Comparison of ENCODE assay signal across 28 mouse cellular contexts in genomic region chr2:84823237-84823636, GRCm38 (mm10). TPM values are rescaled to one million over a fixed set of nuclear protein-coding genes. Genes with fewer than 3 reads are reported as not detected.
A peak's percentile ranks its signal among the peaks of the same experiment; 100 is the strongest.
DNase-seq lines count a peak whose midpoint lies in the region; ATAC-seq lines count a peak whose summit lies in the region.
"Had no signal": no experiment of that assay in that cellular context is flagged by ENCODE, and none has a peak within 500 bp of the region (broad histone marks: within the 10 kb centered on the region; RNA-seq: fewer than 3 reads in every experiment).

No protein-coding gene starts in this region.

- no peak overlapping the region for H3K9ac ChIP-seq in heart, embryonic 11.5 days (ENCODE audit: low read depth, low read length)
- H3K9ac ChIP-seq in limb, embryonic 11.5 days (ENCODE audit: low read length): no peak overlapping the region
- no peak overlapping the region for H3K9ac ChIP-seq in forebrain, embryonic 16.5 days (replicated peaks; ENCODE audit: low read depth, low read length)
- H3K9ac ChIP-seq: embryonic facial prominence, embryonic 13.5 days; forebrain, embryonic 15.5 days; heart, embryonic 15.5 days; limb, embryonic 12.5 days; liver, embryonic 13.5 days; lung, embryonic 15.5 days; neural tube, embryonic 15.5 days had no signal

- peaks cover 13% of the 10 kb centered on the region for H3K4me1 ChIP-seq in heart, embryonic 11.5 days (ENCODE audit: control insufficient read depth, insufficient read depth, low read length)
- peaks cover 5% of the 10 kb centered on the region; the same call in 1 of the 2 replicates for H3K4me1 ChIP-seq in limb, embryonic 11.5 days (ENCODE audit: control insufficient read depth, insufficient read depth, low read length)
- H3K4me1 ChIP-seq in forebrain, embryonic 16.5 days (replicated peaks; ENCODE audit: control insufficient read depth, insufficient read depth, low read length): peaks cover 8% of the 10 kb centered on the region

- H3K4me2 ChIP-seq in heart, embryonic 11.5 days: no peak overlapping the region
- H3K4me2 ChIP-seq in limb, embryonic 11.5 days (ENCODE audit: low read depth, severe bottlenecking): no peak overlapping the region
- no peak overlapping the region for H3K4me2 ChIP-seq in forebrain, embryonic 16.5 days (ENCODE audit: low read length)
- H3K4me2 ChIP-seq: embryonic facial prominence, embryonic 13.5 days; forebrain, embryonic 15.5 days; heart, embryonic 15.5 days; limb, embryonic 12.5 days; liver, embryonic 13.5 days; lung, embryonic 15.5 days; neural tube, embryonic 15.5 days had no signal

- H3K27me3 ChIP-seq in heart, embryonic 11.5 days (ENCODE audit: control insufficient read depth, insufficient read depth, low read length): no peaks in the 10 kb centered on the region
- no peaks in the 10 kb centered on the region for H3K27me3 ChIP-seq in limb, embryonic 11.5 days (ENCODE audit: control insufficient read depth, insufficient read depth, low read length)
- H3K27me3 ChIP-seq in forebrain, embryonic 16.5 days (replicated peaks; ENCODE audit: control insufficient read depth, insufficient read depth, low read length): peaks cover 5% of the 10 kb centered on the region
- H3K27me3 ChIP-seq: embryonic facial prominence, embryonic 13.5 days; forebrain, embryonic 15.5 days had no signal

- ATAC-seq in heart, embryonic 11.5 days (replicated peaks; ENCODE audit: insufficient number of reproducible peaks, low FRiP score, low TSS enrichment): no peak
- ATAC-seq in limb, embryonic 11.5 days (ENCODE audit: insufficient number of reproducible peaks, low FRiP score, low TSS enrichment, low read depth): 0 out of 2 replicates have a peak, but pooled peaks have one; percentile 8
- ATAC-seq in forebrain, embryonic 16.5 days: no peak
- ATAC-seq: activated CD4-positive, CD25-positive, alpha-beta regulatory T cell, adult 4 months; forebrain, embryonic 15.5 days; hindbrain, postnatal 0 days; intestine, postnatal 0 days; midbrain, embryonic 16.5 days had no signal

- no peak overlapping the region for H3K4me3 ChIP-seq in heart, embryonic 11.5 days (ENCODE audit: low read depth, low read length)
- no peak overlapping the region for H3K4me3 ChIP-seq in limb, embryonic 11.5 days (ENCODE audit: low read depth, low read length)
- H3K4me3 ChIP-seq in forebrain, embryonic 16.5 days (replicated peaks; ENCODE audit: low read length): no peak overlapping the region
- H3K4me3 ChIP-seq: embryonic facial prominence, embryonic 13.5 days; forebrain, embryonic 15.5 days; heart, embryonic 15.5 days; hindbrain, embryonic 10.5 days; layer of hippocampus, adult 2 months; limb, embryonic 12.5 days; liver, embryonic 13.5 days; lung, embryonic 15.5 days; neural tube, embryonic 15.5 days had no signal

- DNase-seq in heart, postnatal 36 days: no peak
- DNase-seq in lung, postnatal 10 days: peak; percentile 18
- no peak for DNase-seq in lung, postnatal 14 days
- DNase-seq in NIH3T3 (ENCODE audit: low read depth): peak; percentile 52
- DNase-seq in limb, embryonic 11.5 days (ENCODE audit: low spot score): no peak
- DNase-seq: adrenal gland, postnatal 14 days; cerebellum, adult 11 months; cerebellum, postnatal 14 days; kidney, postnatal 10 days; liver, embryonic 13.5 days; right cerebral cortex, postnatal 14 days; thymus, adult 2 months had no signal

- no peaks in the 10 kb centered on the region for H3K36me3 ChIP-seq in heart, embryonic 11.5 days (ENCODE audit: control insufficient read depth, insufficient read depth, low read length)
- H3K36me3 ChIP-seq in limb, embryonic 11.5 days (ENCODE audit: control insufficient read depth, insufficient read depth, low read length): no peaks in the 10 kb centered on the region
- H3K36me3 ChIP-seq in forebrain, embryonic 16.5 days (ENCODE audit: control insufficient read depth, insufficient read depth): no peaks in the 10 kb centered on the region
- H3K36me3 ChIP-seq: embryonic facial prominence, embryonic 13.5 days; forebrain, embryonic 15.5 days; heart, embryonic 15.5 days; limb, embryonic 12.5 days; lung, embryonic 15.5 days; neural tube, embryonic 15.5 days had no signal

- intact Hi-C loops in heart, postnatal 36 days (cut with DNase I): no loop called here

- H3K27ac ChIP-seq in heart, embryonic 11.5 days (ENCODE audit: low read depth, low read length): peak overlapping the region; percentile 57
- no peak overlapping the region for H3K27ac ChIP-seq in limb, embryonic 11.5 days (replicated peaks; ENCODE audit: low read depth, low read length)
- no peak overlapping the region for H3K27ac ChIP-seq in forebrain, embryonic 16.5 days (ENCODE audit: low read length)
- H3K27ac ChIP-seq: forebrain, embryonic 15.5 days; heart, embryonic 15.5 days; hindbrain, embryonic 10.5 days; hindbrain, postnatal 0 days; layer of hippocampus, adult 2 months; limb, embryonic 12.5 days; liver, embryonic 13.5 days; lung, embryonic 15.5 days; neural tube, embryonic 15.5 days had no signal

- WGBS in heart, embryonic 11.5 days (ENCODE audit: insufficient replicate concordance): 19% methylated on average over 2 of the region's 2 CpGs
- 37% methylated on average over 2 of the region's 2 CpGs for WGBS in limb, embryonic 11.5 days
- 51% methylated on average over 2 of the region's 2 CpGs for WGBS in forebrain, embryonic 16.5 days

- no peaks in the 10 kb centered on the region for H3K9me3 ChIP-seq in heart, embryonic 11.5 days (replicated peaks; ENCODE audit: control insufficient read depth, low read length)
- H3K9me3 ChIP-seq in limb, embryonic 11.5 days (ENCODE audit: control insufficient read depth, low read length): no peaks in the 10 kb centered on the region
- no peaks in the 10 kb centered on the region for H3K9me3 ChIP-seq in forebrain, embryonic 16.5 days (ENCODE audit: control insufficient read depth, low read length)
- H3K9me3 ChIP-seq: embryonic facial prominence, embryonic 13.5 days; forebrain, embryonic 15.5 days; heart, embryonic 15.5 days; hindbrain, embryonic 10.5 days; limb, embryonic 12.5 days; liver, embryonic 13.5 days; lung, embryonic 15.5 days; neural tube, embryonic 15.5 days had no signal

RNA-seq across cellular contexts. Expression of gene Smtnl1, which starts 0.8 kb away (rescaled TPM):
- polyA plus RNA-seq in heart, embryonic 11.5 days (2014; fragmentation: Nextera tagmentation; extraction: Ambion mirVana): 0.37 and 0.49 TPM in 2 replicates
- not detected for total RNA-seq in heart, postnatal 36 days (2021)
- 0.10 and 0.32 TPM in 2 replicates for polyA plus RNA-seq in limb, embryonic 11.5 days (2014; fragmentation: Nextera tagmentation; extraction: Ambion mirVana)
- polyA plus RNA-seq in forebrain, embryonic 16.5 days (2015; fragmentation: Nextera tagmentation; extraction: Ambion mirVana): not detected in 2 replicates
- total RNA-seq: adrenal gland, postnatal 14 days; hindbrain, postnatal 0 days; layer of hippocampus, adult 2 months; left cerebral cortex, adult 8-10 months; megakaryocyte progenitor cell, adult 5-6 weeks had no signal
- polyA plus RNA-seq: activated CD4-positive, CD25-positive, alpha-beta regulatory T cell, adult 4 months; forebrain, embryonic 15.5 days; hindbrain, postnatal 0 days; midbrain, embryonic 16.5 days; neural tube, embryonic 15.5 days had no signal

RNA-seq across cellular contexts. Expression of gene Timm10, which starts 3.6 kb away (rescaled TPM):
- polyA plus RNA-seq in heart, embryonic 11.5 days (2014; fragmentation: Nextera tagmentation; extraction: Ambion mirVana): 76.8 and 77.9 TPM in 2 replicates
- 100 to 1,000 TPM; 105 to 106 TPM for total RNA-seq in heart, postnatal 36 days (2021)
- 46.9 and 53.6 TPM in 2 replicates for polyA plus RNA-seq in limb, embryonic 11.5 days (2014; fragmentation: Nextera tagmentation; extraction: Ambion mirVana)
- polyA plus RNA-seq in forebrain, embryonic 16.5 days (2015; fragmentation: Nextera tagmentation; extraction: Ambion mirVana): 58.0 and 69.5 TPM in 2 replicates

RNA-seq across cellular contexts. Expression of gene Slc43a1, which starts 15.4 kb away (rescaled TPM):
- polyA plus RNA-seq in heart, embryonic 11.5 days (2014; fragmentation: Nextera tagmentation; extraction: Ambion mirVana): 36.1 and 41.4 TPM in 2 replicates
- 1 to 10 TPM; 2.1 to 2.5 TPM for total RNA-seq in heart, postnatal 36 days (2021)
- 36.0 and 37.8 TPM in 2 replicates for polyA plus RNA-seq in limb, embryonic 11.5 days (2014; fragmentation: Nextera tagmentation; extraction: Ambion mirVana)
- 2.6 and 3.1 TPM in 2 replicates for polyA plus RNA-seq in forebrain, embryonic 16.5 days (2015; fragmentation: Nextera tagmentation; extraction: Ambion mirVana)

RNA-seq across cellular contexts. Expression of gene Ube2l6, which starts 24.6 kb away (rescaled TPM):
- polyA plus RNA-seq in heart, embryonic 11.5 days (2014; fragmentation: Nextera tagmentation; extraction: Ambion mirVana): 95.9 and 105 TPM in 2 replicates
- 10 to 100 TPM; 36.0 to 38.6 TPM for total RNA-seq in heart, postnatal 36 days (2021)
- 21.9 and 23.3 TPM in 2 replicates for polyA plus RNA-seq in limb, embryonic 11.5 days (2014; fragmentation: Nextera tagmentation; extraction: Ambion mirVana)
- polyA plus RNA-seq in forebrain, embryonic 16.5 days (2015; fragmentation: Nextera tagmentation; extraction: Ambion mirVana): 21.2 and 28.1 TPM in 2 replicates

RNA-seq across cellular contexts. Expression of gene Serping1, which starts 48.0 kb away (rescaled TPM):
- 35.0 and 41.8 TPM in 2 replicates for polyA plus RNA-seq in heart, embryonic 11.5 days (2014; fragmentation: Nextera tagmentation; extraction: Ambion mirVana)
- total RNA-seq in heart, postnatal 36 days (2021): 10 to 100 TPM; 81.1 to 84.3 TPM
- 12.4 and 13.3 TPM in 2 replicates for polyA plus RNA-seq in limb, embryonic 11.5 days (2014; fragmentation: Nextera tagmentation; extraction: Ambion mirVana)
- 25.0 and 26.9 TPM in 2 replicates for polyA plus RNA-seq in forebrain, embryonic 16.5 days (2015; fragmentation: Nextera tagmentation; extraction: Ambion mirVana)
- total RNA-seq: megakaryocyte progenitor cell, adult 5-6 weeks had no signal
- polyA plus RNA-seq: activated CD4-positive, CD25-positive, alpha-beta regulatory T cell, adult 4 months had no signal

Comparison
In these comparisons a context has a peak if more than half of its experiments do, and no peak if none do; other contexts are left out.
1. DNase-seq: peak in lung, postnatal 10 days (single experiment) and NIH3T3 (single experiment); none in heart, postnatal 36 days (0 of 2), lung, postnatal 14 days (single experiment) and limb, embryonic 11.5 days (single experiment).